Mouse (Mus musculus): ENCODE measurements at regions not wholly inside any gene's neighbourhood (a gene's known extent, or its start where the extent isn't known, plus 50 kb on each side); places are given as distances from the start of the nearest gene placed in this dataset.

DNA sequence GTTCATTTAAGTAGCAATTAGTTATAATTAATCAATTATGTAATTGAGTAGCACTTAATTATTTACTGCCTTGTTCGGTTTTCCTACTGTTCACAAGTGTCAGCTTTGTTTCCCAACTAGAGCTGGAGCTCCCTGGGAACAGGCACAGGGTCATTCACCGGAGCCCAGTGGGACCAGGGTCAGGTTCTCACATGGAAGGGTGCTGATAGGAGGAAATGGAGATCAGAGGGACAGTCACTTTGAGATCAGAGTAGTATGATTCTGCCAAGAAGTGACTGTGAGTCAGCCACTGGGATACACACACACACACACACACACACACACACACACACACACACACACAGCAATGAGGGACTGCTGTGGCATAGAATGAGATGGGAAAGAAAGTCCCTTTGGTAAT lies 176.4 kb upstream of the Klhl29 start:
- no peak for DNase-seq (ENCODE audit: low spot score)

DNA sequence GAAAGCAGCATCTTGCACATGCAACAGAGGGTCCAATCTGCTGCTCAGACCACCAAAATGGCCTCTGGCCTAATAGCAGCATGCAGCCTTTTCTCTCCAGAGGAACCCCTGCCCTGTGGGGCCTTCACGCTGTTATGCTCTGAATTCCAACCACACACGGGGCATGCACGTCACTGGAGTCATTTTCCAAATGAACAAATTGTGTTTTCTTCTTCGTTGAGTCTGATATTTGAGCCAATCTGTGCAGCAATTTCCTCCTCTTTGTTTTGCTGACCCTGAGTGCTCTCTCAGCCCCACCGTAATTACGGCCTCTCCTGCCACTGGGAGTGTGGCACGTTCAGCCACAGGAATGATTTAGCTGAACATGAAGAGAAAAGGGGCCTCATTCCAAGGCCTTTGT lies 174.3 kb upstream of the Klhl29 start:
- DNase-seq (ENCODE audit: low spot score) = no peak

- DNase-seq (ENCODE audit: low spot score) = no peak
Observed at GRCm38 (mm10) chr12:5547698-5548097, 172.2 kb upstream of the Klhl29 start.

GRCm38 (mm10) chr12:5542701-5543100 lies 167.2 kb upstream of the Klhl29 start:
- DNase-seq (ENCODE audit: low spot score) = no peak

DNA sequence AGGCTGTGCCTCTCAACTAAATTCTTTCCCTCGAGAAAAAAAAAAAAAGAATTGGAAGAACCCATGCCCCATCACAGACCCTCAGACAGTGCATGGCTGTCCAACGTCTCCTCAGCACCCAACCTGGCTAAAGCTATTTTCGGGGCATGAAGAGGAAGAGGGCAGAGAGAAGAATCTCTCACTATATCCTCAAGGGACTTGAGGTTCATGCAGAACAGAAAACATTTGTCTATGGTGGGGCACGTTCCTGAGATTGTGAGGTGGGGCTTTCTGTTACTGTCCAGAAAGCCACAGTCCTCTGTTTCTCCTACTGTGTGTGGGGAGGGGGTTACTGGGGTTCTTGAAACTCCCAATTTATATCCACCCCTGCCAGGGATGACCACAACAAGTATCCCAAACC lies 120.8 kb upstream of the Klhl29 start:
- DNase-seq (ENCODE audit: low spot score) = no peak

- DNase-seq (ENCODE audit: low spot score) = no peak
Observed at GRCm38 (mm10) chr12:5494657-5495512, 119.4 kb upstream of the Klhl29 start.

- peak; percentile 18 for DNase-seq (ENCODE audit: low spot score)
Observed at GRCm38 (mm10) chr12:5464250-5464899, 88.9 kb upstream of the Klhl29 start.

- DNase-seq (ENCODE audit: low spot score) = no peak
Observed at GRCm38 (mm10) chr12:5453157-5453556, 77.7 kb upstream of the Klhl29 start.

DNA sequence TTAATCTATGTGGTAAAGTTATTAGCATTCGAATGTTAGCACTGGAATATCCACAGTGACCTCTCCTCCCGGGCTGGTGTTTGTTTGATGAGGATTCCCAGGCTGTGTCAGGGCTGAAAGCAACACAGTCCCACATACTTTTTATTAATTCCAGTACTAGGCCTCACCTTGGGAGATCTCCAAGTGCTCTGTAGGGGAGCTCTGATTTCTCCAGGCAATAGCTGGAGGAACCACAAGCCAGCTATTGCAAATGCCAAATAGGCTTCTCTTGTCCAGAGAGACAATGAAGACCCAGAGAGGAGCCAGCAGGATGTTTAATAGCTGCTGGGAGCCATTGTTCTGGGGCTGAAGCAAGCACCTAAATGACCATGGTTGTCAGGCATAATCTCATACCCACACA lies 68.2 kb upstream of the Klhl29 start:
- no peak for DNase-seq (ENCODE audit: low spot score)

DNA sequence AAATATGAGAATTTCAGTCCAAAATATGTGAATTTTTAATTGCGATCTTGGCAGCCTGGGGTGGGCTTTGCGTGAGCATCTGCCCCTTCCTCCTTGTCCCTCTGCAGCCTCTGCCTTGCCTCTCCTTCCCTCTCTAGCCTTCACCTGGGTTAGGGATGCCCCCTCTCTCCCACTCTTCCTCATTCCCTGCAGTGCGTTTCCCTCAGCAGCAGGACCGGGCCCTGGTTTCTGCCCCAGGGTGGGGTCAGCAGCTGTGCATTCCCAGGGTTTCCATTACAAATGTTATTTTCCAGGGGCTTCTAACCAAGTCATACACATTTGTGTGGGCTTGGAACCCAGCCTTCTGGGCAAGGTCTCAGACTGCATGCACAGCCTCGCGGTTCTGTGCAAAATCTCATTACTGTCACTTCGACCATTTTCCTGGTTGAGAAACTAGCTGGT lies 67.6 kb upstream of the Klhl29 start:
- DNase-seq (ENCODE audit: low spot score) = no peak

- no peak for DNase-seq (ENCODE audit: low spot score)
Observed at GRCm38 (mm10) chr12:5442679-5443078, 67.2 kb upstream of the Klhl29 start.

- no peak for DNase-seq (ENCODE audit: low spot score)
Observed at GRCm38 (mm10) chr12:5440482-5440881, 65.0 kb upstream of the Klhl29 start.

- no peak for DNase-seq (ENCODE audit: low spot score)
Observed at GRCm38 (mm10) chr12:5435876-5436275, 60.4 kb upstream of the Klhl29 start.

DNA sequence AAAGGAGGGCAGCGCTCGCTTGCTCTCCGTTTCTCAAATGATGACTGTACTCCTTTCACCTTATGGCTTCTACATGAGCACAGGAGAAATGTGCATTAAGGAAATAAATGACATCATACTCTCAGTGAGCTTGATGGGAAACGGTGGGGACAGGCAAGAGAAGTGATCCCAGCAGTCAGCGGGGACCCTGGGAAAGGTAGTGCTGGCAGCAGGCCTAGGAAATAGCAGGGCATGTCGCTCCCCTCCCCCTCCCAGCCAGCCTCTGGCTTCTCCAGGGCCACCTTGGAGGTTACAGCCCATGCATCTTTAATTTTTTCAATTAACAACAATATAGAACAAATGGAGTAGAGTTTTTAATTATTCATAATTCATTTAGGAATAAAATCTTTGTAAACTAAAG lies 58.6 kb upstream of the Klhl29 start:
- DNase-seq (ENCODE audit: low spot score) = no peak

DNA sequence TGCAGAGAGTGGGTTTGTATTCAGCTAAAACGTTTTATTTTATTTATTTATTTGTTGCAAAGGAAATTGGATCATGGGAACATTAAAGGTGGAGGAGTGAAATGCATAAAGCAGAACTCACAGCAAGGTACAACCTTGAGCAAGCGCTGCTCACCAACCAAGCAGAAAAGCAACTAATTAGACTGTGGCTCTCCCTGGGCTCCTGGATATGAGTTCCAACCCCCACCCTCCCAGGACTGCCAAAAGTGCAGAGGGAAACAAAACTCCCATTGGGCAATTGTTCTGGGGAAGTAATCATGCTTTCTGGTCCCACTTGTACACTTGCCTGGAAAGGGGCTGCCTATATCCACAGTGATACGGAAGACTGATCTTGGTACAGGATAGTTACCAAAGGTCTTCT lies 57.2 kb upstream of the Klhl29 start:
- DNase-seq (ENCODE audit: low spot score) = no peak

DNA sequence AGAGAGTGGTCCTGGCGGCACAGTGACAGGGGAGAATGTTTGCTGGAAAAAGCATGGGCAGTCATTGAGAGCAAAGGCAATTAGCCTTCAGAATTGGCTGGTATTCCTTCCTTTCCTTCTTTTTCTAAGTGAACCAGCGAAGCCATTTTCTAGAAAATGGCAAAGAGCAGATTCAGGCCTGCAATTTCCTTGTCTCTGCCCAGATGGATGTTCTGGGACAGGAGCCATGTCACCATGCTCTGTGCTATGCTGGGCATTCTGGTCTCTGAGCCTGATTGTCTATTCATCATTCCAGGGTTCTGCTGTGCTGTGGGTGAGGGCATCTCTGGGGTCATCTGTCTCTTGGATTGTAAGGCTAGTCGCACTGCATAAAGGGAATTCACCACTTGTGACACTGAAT lies 53.3 kb upstream of the Klhl29 start:
- peak; percentile 35 for DNase-seq (ENCODE audit: low spot score)
